Mouse (Mus musculus): ENCODE results near the gene Trim12a. TPM values are rescaled to one million over a fixed set of nuclear protein-coding genes. Genes with fewer than 3 reads are reported as not detected.

Trim12a gene
- 1.3 and 1.9 TPM in 2 replicates for polyA plus RNA-seq (2012; rRNA removed; ENCODE audit: low replicate concordance)

GRCm38 (mm10) chr7:104315369-104316080 is at the start of gene Trim12a:
Gene Trim12a (minus strand): TSS chr7:104315466.

GRCm38 (mm10) chr7:104352717-104353599 is 37.7 kb upstream of the Trim12a start, which contains the start of gene Trim12c:
Gene Trim12c (minus strand): TSS chr7:104353362.

GRCm38 (mm10) chr7:104329171-104329570 is 13.9 kb upstream of the Trim12a start, which contains the start of gene Trim34b:
Gene Trim34b (plus strand): TSS chr7:104329471.

GRCm38 (mm10) chr7:104287576-104288443 is 27.5 kb downstream of the Trim12a start, which contains the start of gene Trim5:
Gene Trim5 (minus strand): TSS chr7:104288094.

Other genes with a start within 250 kb of the Trim12a start
- not detected in 2 replicates for gene Olfr644, start 243.6 kb downstream of the Trim12a start, polyA plus RNA-seq (2012; rRNA removed; ENCODE audit: low replicate concordance)
- not detected in 2 replicates for gene Olfr645, start 230.0 kb downstream of the Trim12a start, polyA plus RNA-seq (2012; rRNA removed; ENCODE audit: low replicate concordance)
- not detected in 2 replicates for gene Olfr646, start 210.6 kb downstream of the Trim12a start, polyA plus RNA-seq (2012; rRNA removed; ENCODE audit: low replicate concordance)
- gene Ubqln5, start 185.6 kb downstream of the Trim12a start, polyA plus RNA-seq (2012; rRNA removed; ENCODE audit: low replicate concordance) = not detected in 2 replicates
- not detected in 2 replicates for gene Olfr643, start 178.1 kb downstream of the Trim12a start, polyA plus RNA-seq (2012; rRNA removed; ENCODE audit: low replicate concordance)
- not detected in 2 replicates for gene Ubqln3, start 172.2 kb downstream of the Trim12a start, polyA plus RNA-seq (2012; rRNA removed; ENCODE audit: low replicate concordance)
- gene Ubqlnl, start 164.9 kb downstream of the Trim12a start, polyA plus RNA-seq (2012; rRNA removed; ENCODE audit: low replicate concordance) = not detected in 2 replicates
- not detected in 2 replicates for gene Olfm5, start 150.6 kb downstream of the Trim12a start, polyA plus RNA-seq (2012; rRNA removed; ENCODE audit: low replicate concordance)
- gene Olfr648, start 132.1 kb downstream of the Trim12a start, polyA plus RNA-seq (2012; rRNA removed; ENCODE audit: low replicate concordance) = not detected in 2 replicates
- gene Olfr649, start 119.5 kb downstream of the Trim12a start, polyA plus RNA-seq (2012; rRNA removed; ENCODE audit: low replicate concordance) = not detected in 2 replicates
- gene Trim6, start 96.7 kb downstream of the Trim12a start, polyA plus RNA-seq (2012; rRNA removed; ENCODE audit: low replicate concordance) = 0.24 and 0.58 TPM in 2 replicates
- 2.1 and 2.6 TPM in 2 replicates for gene Trim34a, start 71.0 kb downstream of the Trim12a start, polyA plus RNA-seq (2012; rRNA removed; ENCODE audit: low replicate concordance)
- gene Trim5, start 27.4 kb downstream of the Trim12a start, polyA plus RNA-seq (2012; rRNA removed; ENCODE audit: low replicate concordance) = 0.09 and 0.19 TPM in 2 replicates
- 0.05 and 1.1 TPM in 2 replicates for gene Trim34b, start 14.0 kb upstream of the Trim12a start, polyA plus RNA-seq (2012; rRNA removed; ENCODE audit: low replicate concordance)
- 0.91 and 1.3 TPM in 2 replicates for gene Trim12c, start 37.9 kb upstream of the Trim12a start, polyA plus RNA-seq (2012; rRNA removed; ENCODE audit: low replicate concordance)
- gene Trim30b, start 54.4 kb upstream of the Trim12a start, polyA plus RNA-seq (2012; rRNA removed; ENCODE audit: low replicate concordance) = 0.05 TPM in 1 of 2 replicates, not detected in the other
- gene Trim30c, start 85.4 kb upstream of the Trim12a start, polyA plus RNA-seq (2012; rRNA removed; ENCODE audit: low replicate concordance) = not detected in 2 replicates
- 0.40 and 0.83 TPM in 2 replicates for gene Trim30a, start 149.7 kb upstream of the Trim12a start, polyA plus RNA-seq (2012; rRNA removed; ENCODE audit: low replicate concordance)
- 2.6 TPM in 2 replicates for gene Trim30d, start 192.4 kb upstream of the Trim12a start, polyA plus RNA-seq (2012; rRNA removed; ENCODE audit: low replicate concordance)
- not detected in 2 replicates for gene Olfr651, start 234.7 kb upstream of the Trim12a start, polyA plus RNA-seq (2012; rRNA removed; ENCODE audit: low replicate concordance)
- gene Olfr652, start 245.4 kb upstream of the Trim12a start, polyA plus RNA-seq (2012; rRNA removed; ENCODE audit: low replicate concordance) = not detected in 2 replicates